Mouse (Mus musculus) telencephalon, adult 2 months (tissue): Measurements from ENCODE around the gene Cdc42se1.

Experiments used
- DNase-seq: peaks from one replicate; pipeline ENCODE4 v3.0.0-alpha.2; 2011; ENCODE audit warnings: low read depth, low spot score

Gene Cdc42se1

DNA sequence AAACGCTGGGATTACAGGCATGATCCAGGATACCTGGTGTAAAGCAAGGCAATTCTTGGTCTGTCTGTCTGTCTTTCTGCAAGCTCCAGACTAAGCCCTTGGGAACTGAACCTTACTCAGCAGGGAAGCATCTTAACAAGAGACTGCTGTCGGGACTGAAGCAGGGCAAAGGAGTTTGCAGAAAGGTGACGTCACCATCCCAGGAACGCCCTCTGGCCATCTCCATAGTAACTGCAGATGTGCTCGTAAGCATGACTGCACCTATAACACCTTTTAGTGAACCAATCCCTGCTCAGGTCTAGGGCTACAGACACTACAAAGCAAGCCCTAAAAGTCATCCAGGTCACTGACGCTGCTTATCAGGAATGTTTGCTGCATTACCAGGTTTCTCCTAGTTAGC lies 4.2 kb upstream of the Cdc42se1 start:
- no peak for DNase-seq

- DNase-seq = no peak
Observed at GRCm38 (mm10) chr3:95227214-95227613, 1.3 kb upstream of the Cdc42se1 start.

DNA sequence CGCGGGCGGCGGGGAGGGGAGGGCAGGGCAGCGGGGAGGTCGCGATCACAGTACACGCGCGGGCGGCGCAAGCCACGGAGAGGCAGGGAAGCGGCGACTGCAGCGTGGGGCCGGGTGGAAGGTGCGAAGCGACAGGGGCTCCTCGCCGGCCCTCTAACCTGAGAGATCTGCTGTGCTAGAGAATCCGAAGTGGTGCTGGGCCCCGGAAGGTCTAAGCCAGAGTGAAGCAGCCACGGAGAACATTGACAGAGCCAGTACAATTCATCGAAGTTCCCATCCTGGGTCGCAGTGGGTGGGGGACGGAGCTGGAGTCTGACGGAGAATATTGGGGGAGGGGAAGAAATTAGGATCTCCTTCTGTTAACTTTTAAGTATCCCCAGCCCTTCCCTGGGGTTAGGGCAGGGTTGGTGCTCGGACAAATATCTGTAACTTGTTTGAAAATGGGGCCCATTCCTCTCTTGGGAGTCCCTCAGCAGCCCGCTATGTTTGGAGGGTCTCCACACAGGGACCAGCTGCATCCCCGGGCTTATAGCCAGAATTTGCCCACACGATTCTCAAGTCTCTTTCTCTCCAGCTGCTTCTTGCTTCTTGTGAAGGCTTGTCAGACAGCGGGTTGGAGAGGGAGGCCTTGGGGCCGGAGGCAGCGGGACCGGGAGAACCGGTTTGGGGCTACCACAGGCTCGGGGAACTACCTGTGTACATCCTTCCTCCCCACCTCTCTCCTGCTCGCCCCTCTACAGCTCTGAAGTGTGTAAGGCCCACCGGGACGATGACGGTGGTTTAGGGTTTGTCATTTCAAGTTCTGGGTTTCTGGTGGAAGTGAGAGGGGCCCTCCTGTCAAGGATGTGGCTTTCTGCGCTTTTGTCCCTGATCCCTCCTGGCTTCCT lies 605 bp downstream of the Cdc42se1 start:
- no peak for DNase-seq

DNA sequence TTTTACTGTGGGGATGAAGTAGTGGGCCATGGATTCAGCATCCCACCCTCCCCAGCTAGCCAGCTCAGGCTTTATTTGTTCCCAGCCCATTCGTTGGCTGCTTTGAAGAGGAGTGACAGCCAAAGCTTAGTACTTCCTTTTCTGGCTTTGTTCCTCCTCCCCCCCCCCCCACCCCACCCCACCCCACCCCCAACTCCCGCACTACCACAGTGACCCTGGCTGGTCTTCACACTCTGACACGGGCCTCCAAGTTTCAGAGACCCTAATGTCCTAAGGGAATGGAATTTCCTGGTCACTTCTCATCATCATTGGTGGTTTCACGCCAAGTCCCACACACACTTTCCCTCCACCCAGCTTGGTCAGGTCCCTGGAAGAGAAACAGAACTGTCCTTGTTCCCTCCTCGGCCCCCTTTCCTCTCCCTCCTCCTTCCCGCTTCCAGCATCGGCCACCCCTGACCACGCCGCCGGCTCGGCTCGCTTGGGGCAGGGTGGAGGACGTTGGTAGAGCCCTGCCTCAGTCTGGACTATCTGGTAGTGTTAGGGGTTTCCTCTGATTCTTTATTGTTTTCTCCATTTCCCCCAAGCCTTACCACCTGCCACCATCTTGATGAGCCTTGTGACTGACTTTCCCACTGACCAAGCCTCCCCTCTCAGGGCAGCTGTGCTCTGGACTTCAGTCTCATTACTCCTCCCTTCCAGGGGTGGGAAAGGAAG lies 1.4 kb downstream of the Cdc42se1 start:
- DNase-seq = no peak

DNA sequence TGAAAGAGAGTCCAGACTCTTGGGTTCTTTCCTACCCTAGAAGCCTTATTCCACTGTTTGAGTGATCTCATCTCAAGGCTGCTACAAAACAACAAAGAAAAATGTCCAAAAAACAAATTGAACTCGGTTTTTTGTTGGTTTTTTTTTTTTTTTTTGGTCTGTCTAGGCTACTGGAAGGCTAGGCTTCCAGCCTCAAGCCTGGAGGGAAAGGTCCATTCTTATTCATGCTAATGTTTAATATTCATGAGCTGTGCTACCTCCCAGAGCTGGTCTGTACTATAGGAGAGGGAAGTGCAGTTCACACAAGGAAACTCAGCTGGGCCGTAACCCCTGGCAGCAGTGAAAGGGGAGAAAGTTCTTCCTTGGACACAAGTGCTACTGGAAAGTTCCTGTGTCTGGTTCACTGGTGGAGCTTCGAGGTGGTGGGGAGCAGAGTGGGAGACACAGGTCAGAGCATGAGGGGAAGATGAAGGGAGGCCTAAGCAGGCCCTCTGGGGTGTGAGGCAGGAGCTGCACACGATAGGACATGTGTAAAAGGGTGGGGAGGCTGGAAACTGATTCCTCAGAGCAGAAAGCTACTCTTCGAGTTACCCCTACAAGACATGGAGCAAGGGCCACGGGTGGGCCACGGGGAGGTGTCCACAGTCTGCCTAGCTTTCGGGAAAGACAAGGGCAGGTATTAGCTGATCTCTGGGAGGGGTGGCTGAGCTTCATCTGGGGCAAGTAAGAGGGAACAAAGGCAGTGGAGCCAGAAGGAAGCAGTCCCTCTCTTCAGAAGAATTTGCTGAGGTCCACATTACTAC lies 2.2 kb downstream of the Cdc42se1 start:
- DNase-seq = no peak

GRCm38 (mm10) chr3:95231298-95232221 lies 3.0 kb downstream of the Cdc42se1 start, which contains the start of gene Mllt11:
TSS of gene Mllt11 (minus strand) at chr3:95232171.
- DNase-seq = no peak

DNA sequence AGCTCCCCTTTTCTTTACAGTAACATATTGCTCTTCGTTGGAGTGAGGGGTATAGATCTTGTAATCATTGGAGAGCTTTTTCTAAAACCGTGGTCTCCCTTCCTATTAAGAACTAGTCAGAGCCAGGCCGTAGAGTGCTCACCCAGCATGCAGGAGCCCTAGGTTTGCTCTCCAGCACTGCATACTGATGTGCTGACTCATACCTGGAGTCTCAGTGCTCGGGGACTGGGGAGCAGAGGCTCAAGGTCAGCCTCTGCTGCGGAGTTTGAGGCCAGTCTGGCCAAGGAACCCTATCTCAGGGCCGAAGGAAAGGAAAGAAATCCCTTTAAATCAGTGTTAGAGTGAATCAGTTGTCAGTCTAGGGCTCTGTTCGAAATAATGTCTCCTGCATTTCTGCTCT lies 4.2 kb downstream of the Cdc42se1 start:
- DNase-seq = no peak

- no peak for DNase-seq
Observed at GRCm38 (mm10) chr3:95233303-95233980, 4.9 kb downstream of the Cdc42se1 start.

DNA sequence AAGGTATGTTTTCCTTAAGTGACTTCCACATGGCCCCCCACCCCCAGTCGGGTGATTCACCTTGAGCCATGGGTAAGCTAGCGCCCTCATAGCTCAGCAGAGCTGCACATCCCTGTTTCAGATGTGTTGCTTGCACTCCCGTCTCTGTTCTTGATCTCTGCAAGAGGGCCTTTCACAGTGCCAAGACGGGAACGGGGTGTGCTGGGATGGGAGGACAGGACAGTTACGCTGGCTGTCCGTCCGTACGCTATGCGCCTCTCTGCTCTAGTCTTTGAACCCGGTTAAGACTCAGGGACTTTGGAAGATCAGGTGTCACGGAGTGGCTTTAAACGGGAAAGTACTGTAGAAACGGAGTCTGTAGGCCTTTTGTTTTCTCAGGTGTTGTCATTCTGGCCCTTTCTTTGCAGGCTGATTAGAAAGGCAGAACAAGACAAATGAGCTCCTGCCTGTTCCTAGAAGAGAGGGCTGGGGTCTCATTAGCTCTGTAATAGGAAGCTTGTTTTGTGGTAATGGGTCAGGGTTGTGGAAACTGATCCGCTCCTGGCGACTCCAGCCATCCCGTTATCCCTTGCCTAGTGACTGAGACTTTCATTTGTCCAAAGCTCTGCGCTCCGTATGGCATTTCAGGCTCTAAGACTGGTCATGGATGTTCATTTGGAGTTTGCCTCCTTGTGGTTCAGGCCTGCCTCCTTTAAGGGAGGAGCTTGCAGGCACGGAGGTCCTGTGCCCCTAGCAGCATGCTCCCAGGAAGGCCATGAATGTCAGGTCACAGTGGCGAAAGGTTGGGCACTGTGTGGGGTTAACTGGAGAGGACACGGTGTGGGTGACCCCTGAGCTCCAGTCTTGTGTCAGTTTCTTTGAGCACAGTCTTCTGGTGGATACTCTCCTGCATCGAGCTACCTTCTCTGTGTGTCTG lies 7.1 kb downstream of the Cdc42se1 start:
- DNase-seq = no peak

GRCm38 (mm10) chr3:95237541-95238099 lies 9.1 kb downstream of the Cdc42se1 start:
- DNase-seq = no peak

DNA sequence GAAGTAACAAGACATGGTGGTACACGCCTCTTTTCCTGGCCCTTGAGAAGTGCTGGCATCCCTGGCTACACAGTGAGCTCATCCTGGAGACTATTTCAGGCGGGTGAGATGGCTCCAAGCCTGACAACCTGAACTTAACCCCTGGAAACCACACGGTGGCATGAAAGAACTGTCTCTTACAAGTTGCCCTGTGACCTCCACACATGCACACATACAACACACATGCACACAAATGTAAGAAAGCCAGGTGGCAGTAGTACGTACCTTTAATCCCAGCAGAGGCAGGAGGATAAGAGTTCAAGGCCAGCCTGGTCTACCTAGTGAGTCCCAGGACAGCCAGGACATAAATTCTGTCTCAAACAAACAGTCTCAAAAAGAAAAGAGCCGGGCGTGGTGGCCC lies 10.5 kb downstream of the Cdc42se1 start:
- no peak for DNase-seq

DNA sequence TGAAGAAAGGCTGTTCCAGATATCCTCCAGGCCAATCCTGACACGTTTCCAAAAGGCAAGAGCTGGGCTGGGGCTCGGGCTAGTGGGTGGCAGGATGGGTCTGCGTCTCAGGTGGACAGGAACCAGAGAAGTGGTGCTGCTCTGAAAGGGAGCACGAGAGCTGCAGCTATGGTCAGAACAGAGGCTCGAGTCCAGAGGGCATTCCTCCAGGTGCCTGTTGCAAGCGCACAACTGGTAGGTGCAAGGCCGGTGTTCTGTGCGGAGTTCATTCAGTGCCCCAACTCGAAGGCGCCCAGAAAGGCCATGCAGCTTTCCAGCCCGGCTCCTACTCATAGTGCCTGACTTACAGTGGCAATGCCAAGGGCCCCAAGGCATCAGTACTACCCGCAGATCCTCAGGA lies 11.4 kb downstream of the Cdc42se1 start:
- no peak for DNase-seq

GRCm38 (mm10) chr3:95240900-95241299 lies 12.4 kb downstream of the Cdc42se1 start:
- DNase-seq = no peak

DNA sequence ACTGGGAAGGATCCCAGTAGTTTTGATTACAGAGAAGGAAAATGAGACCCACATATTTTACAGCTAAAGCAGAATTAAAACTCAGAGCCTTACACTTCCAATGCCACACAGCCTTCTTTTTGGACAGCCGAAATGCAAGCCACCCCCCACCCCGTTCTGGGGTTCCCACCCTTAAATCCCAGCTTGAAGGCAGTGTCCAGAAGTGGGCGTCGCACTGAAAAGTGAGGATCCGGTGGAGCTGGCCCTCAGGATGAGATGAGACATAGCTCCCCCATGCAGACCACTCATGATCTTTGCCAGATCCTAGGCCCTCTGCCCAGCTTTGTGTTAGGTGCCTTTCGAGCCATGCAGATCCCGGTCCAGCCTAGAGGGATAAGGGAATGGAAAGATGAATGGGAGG lies 13.0 kb downstream of the Cdc42se1 start, which contains the start of gene Gm128:
Gene Gm128, minus strand, starts transcription at position 101 of the 400 bp plus-strand sequence.
- DNase-seq = no peak

- DNase-seq = no peak
Observed at GRCm38 (mm10) chr3:95243086-95243485, 14.6 kb downstream of the Cdc42se1 start.

GRCm38 (mm10) chr3:95246465-95247231 lies 18.1 kb downstream of the Cdc42se1 start:
- no peak for DNase-seq

GRCm38 (mm10) chr3:95247660-95248336 lies 19.3 kb downstream of the Cdc42se1 start:
- DNase-seq = no peak
